Mouse (Mus musculus): ENCODE results near the gene Acsl5.

The Acsl5 gene

DNA sequence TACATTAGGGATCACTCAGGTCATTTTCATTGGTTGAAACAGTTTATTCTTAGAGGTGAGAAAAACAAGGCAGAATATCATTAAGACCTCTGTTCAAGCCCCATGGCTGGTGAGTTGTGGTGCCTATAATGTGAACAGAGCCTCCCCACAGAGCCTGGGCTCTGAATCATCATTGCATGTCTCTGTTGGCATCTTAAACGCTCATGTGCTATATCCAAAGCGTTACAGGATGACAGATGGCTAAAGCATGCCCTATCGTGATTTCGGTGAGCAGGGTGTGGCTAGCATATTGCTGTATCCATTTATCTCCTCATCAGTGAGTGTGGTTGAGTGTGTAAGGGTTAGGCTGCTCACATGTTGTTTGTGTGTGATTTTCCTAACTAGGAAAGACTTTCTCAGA, 75.8 kb downstream of the Acsl5 start:
- peak; percentile 83 for ATAC-seq (ENCODE audit: low TSS enrichment)

DNA sequence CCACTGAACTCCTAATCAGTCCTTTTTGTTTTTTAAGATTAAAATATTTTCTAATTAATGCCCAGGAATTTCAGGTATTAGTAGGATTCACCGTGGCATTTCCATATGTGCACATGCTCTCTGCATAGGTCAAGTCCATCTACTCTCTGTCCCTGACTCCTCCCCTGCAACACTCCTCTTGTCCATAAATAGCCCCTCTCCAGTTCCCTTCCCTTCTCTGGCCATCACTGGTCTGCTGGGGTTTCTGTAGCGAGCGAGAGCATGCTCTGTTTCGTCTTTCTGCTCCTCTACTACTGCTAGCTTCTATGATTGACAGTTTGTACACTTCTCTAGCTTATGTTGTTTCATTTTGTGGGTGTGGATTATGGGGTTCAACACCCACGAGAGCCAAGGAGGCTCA, 80.0 kb downstream of the Acsl5 start:
- ATAC-seq (ENCODE audit: low TSS enrichment), result no peak

- ATAC-seq (ENCODE audit: low TSS enrichment), result peak; percentile 81
Observed at GRCm38 (mm10) chr19:55332641-55333268, 81.0 kb downstream of the Acsl5 start.

- no peak for ATAC-seq (ENCODE audit: low TSS enrichment)
Observed at GRCm38 (mm10) chr19:55335881-55336280, 84.1 kb downstream of the Acsl5 start.

DNA sequence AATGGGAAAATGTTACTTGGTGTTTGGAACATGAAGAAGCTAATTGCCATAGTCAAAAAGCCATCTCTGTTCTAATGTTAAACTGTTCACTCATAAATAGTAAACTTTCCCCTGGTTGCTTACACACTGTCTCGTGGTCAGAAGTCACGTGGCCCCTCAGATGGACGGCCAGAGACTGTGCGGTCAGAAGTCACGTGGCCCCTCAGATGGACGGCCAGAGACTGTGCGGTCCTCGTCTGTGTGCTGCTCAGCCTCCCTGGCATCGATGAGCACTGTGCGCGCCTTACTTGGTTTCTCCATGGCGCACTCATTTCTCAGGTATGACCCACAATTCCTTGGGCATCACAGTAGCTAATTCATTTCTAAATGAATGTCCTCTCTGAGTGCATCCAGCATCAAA, 84.7 kb downstream of the Acsl5 start:
- ATAC-seq (ENCODE audit: low TSS enrichment), result no peak

GRCm38 (mm10) chr19:55337066-55337465, 85.3 kb downstream of the Acsl5 start:
- no peak for ATAC-seq (ENCODE audit: low TSS enrichment)

DNA sequence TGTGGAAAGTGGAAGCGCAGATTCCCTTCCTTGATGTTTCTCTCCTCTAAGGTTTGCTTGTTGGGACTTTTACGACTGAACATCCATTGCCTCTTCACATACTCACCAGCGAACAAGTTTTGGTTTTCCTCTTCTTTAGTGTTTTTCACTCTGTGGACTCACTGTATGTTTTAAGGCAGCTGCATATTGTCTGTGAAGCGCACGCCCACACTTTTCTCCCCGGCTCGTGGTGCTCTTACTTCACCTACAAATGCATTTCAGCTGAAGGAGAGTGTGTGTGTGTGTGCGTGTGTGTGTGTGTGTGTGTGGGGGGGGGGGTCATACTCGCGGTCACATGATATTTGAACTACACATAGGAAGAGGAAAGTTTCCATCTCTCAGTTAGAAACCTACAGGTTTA, 85.9 kb downstream of the Acsl5 start:
- 0 out of 2 replicates have a peak, but pooled peaks have one; percentile 42 for ATAC-seq (ENCODE audit: low TSS enrichment)

DNA sequence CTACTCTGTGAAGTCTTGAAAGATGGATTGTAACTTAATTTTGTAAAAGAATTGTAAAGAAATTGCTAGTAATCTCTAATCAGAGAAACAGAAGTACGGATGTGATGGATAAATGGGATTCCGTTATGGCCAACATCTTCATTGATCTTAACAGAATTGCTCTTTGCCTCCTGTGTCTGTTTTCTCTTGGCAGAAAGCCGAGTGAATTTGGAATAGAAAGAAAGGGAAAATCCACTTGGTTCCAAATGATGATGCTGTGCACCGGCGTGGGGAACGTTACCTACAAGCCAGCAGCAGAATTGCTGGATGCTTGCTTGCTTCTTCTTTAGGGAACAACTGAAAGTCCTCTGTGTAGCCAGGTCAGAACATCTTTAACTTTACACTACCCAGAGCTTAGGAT, 88.8 kb downstream of the Acsl5 start:
- ATAC-seq (ENCODE audit: low TSS enrichment), result no peak

DNA sequence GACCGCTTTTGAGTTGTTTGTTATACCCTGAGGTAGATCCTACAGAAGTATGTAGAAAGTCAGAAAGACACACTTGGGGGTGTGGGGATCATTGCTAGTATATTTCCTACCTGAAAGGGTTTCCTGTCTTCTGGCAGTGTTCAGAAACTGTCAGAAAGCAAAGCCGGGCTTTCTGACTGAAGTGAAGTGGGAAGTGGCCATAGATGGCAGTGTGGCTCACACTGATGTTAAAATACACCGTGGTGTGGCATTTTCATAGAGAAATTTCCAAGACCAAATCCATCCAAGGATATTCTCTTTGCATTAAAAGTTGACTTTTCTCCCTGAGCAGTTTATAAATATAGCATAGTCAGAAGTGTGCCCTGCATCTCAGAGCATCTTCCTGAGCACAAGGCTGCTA, 89.6 kb downstream of the Acsl5 start:
- ATAC-seq (ENCODE audit: low TSS enrichment), result peak; percentile 46; the same call in 1 of the 2 replicates

DNA sequence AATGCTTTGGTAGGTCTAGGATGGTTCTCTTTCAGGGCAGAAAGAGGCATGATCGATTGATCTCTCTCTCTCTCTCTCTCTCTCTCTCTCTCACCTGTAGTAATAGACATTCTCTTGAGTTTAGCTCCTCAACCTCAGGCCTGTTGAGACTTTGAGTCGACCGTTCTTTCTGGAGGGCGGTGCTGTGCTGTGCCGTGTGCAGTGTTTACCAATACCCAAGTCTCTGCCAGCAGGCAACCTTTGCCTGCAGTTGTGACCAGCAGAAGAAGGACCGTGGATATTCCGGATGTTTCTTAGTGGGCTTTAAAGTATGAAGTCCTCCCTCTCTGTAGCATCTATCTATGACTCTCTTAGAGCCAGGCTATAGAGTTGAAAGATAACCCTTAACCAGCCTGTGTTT, 90.7 kb downstream of the Acsl5 start:
- ATAC-seq (ENCODE audit: low TSS enrichment), result no peak

DNA sequence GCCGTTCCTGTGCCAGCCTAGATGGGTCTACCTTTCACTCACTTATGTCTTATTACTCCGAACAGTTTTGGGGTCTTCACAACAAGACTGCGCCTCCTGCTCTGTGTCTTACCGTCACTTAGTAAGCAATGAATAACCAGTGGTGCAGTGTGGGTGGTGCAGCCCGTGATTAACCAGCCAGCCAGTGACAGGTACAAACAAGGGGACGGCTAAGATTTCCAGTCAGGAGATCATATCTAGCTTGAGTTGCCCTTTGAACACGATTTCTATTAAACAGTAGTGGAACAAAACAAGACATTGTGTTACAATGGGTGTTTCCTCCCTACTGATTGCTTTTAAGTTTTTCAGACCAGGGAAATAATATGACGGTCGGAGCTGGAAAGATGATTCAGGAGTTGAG, 91.5 kb downstream of the Acsl5 start:
- ATAC-seq (ENCODE audit: low TSS enrichment), result no peak

Measured in frontal cortex, adult (tissue).